Mouse (Mus musculus) intestine, embryonic 16.5 days (tissue): ENCODE results near the gene Lgals2. TPM values are rescaled to one million over a fixed set of nuclear protein-coding genes. Genes with fewer than 3 reads are reported as not detected.

ENCODE experiments used
- ATAC-seq: fragments of 200-750 bp; cut with Nextera tagmentation; 2 replicates; pipeline ENCODE4 v1.8.0; 2017; ENCODE audit warnings: moderate TSS enrichment, moderate library complexity
- H3K27ac ChIP-seq: fragments of 300-500 bp; sonication (generic); 2 replicates; pipeline ENCODE4 v1.5.1; 2014; ENCODE audit warnings: mild to moderate bottlenecking, low read length
- H3K27me3 ChIP-seq: fragments of 300-500 bp; sonication (generic); replicated peaks from 2 replicates; pipeline ENCODE4 v1.6.1; 2014; ENCODE audit warnings: low read length, control low read depth, mixed read lengths; ENCODE audit not compliant: control insufficient read depth, insufficient read depth
- H3K36me3 ChIP-seq: fragments of 300-500 bp; sonication (generic); 2 replicates; pipeline ENCODE4 v1.6.1; 2014; ENCODE audit warnings: low read length, control low read depth; ENCODE audit not compliant: control insufficient read depth, insufficient read depth
- H3K4me1 ChIP-seq: fragments of 300-500 bp; sonication (generic); 2 replicates; pipeline ENCODE4 v1.6.1; 2014; ENCODE audit warnings: low read length, control low read depth, mixed read lengths; ENCODE audit not compliant: control insufficient read depth, insufficient read depth
- H3K4me2 ChIP-seq: fragments of 300-500 bp; sonication (generic); 2 replicates; pipeline ENCODE4 v1.6.1; 2014; ENCODE audit warnings: low read depth, low read length, control low read depth
- H3K4me3 ChIP-seq: fragments of 300-500 bp; sonication (generic); 2 replicates; pipeline ENCODE4 v1.5.1; 2014; ENCODE audit warnings: mild to moderate bottlenecking, low read length
- H3K9ac ChIP-seq: fragments of 300-500 bp; sonication (generic); 2 replicates; pipeline ENCODE4 v1.6.1; 2014; ENCODE audit warnings: low read depth, low read length
- H3K9me3 ChIP-seq: fragments of 300-500 bp; sonication (generic); 2 replicates; pipeline ENCODE4 v1.6.1; 2016; ENCODE audit warnings: low read length, control low read depth; ENCODE audit not compliant: control insufficient read depth
- WGBS: fragments of 180-500 bp; shearing (Covaris S2); extraction: QIAGEN DNeasy Blood & Tissue Kit; methylation state at CpG from one replicate; pipeline ENCODE4 v1.1.7; 2014; 5-methylcytosine and 5-hydroxymethylcytosine counted together
- polyA plus RNA-seq: library from polyadenylated mRNA; unstranded; fragments of >200 nt; fragmentation: Nextera tagmentation; extraction: Ambion mirVana; gene quantifications from 2 replicates; pipeline ENCODE4 v1.2.1, GENCODE M21; 2015

Gene Lgals2
- polyA plus RNA-seq, 1 experiment from 2014 or later: 1,298 TPM

DNA sequence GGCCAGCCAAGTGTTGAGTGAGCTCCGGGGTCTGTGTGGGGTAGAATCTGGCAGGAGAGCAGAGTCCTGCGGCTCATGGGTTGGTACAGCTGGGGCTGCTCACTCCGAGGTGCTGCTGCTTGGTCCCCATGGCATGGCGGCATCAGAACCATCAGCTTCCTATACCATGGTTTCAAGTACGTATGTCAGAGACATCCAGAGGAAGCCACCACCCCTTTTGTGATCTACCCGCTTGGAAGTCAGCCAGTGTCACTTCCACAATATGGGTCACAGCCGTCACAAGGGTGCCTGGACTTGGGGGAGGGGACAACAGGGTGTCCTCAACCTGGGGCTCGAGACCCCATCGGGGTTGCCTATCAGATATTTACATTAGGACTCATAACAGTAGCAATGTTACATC, 45.2 kb downstream of the Lgals2 start:
- no peaks in the 10 kb centered on the region for H3K36me3 ChIP-seq
- H3K27me3 ChIP-seq: no peaks in the 10 kb centered on the region
- no peak overlapping the region for H3K27ac ChIP-seq
- no peak overlapping the region for H3K9ac ChIP-seq
- no peak for ATAC-seq
- 61% methylated on average over 9 of the region's 9 CpGs for WGBS
- peaks cover 7% of the 10 kb centered on the region; the same call in 1 of the 2 replicates for H3K4me1 ChIP-seq
- no peak overlapping the region for H3K4me2 ChIP-seq
- no peak overlapping the region for H3K4me3 ChIP-seq
- no peaks in the 10 kb centered on the region for H3K9me3 ChIP-seq

DNA sequence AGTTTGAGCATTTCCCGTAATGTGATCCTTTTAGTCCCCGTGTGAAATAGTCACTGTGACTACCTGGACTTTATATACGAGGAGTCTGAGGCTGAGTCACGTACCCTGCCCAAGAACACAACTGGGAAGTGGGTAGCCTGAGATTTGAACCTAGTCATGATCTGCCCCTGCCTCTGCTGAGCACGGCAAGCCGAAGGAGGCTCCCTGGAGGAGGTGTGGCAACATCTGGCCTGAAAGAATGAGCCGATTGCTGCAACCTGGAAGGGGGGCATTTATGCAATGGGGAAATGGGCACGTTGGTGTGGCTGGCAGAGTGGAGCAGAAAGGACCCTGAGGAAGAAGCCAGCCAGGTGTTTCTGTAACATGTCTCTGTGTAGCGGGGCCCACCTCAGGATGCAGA, 45.6 kb downstream of the Lgals2 start:
- Histone ChIP-seq H3K9me3 (no peaks in the 10 kb centered on the region), H3K27me3 (no peaks in the 10 kb centered on the region), H3K9ac (no peak overlapping the region), H3K4me1 (peaks cover 9% of the 10 kb centered on the region; the same call in 1 of the 2 replicates), H3K4me2 (no peak overlapping the region), H3K27ac (no peak overlapping the region), H3K4me3 (no peak overlapping the region), H3K36me3 (no peaks in the 10 kb centered on the region)
- 63% methylated on average over 9 of the region's 9 CpGs for WGBS
- ATAC-seq: no peak

DNA sequence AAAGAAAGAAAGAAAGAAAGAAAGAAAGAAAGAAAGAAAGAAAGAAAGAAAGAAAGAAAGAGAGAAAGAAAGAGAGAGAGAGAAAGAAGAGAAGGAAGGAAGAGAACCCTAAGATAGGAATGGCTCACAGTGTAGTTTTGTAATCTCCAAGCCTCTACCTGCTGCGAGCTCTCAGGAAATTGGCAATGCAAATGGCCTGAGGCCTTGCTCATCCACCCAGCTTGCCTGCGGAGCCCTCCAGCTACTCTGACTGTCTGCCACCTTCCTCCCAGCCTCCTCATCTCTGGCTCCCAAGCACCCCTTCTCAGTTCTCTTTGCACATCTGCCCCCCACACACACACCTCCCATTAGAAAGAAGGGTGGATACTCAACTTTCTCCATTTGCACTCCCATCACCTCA, 46.3 kb downstream of the Lgals2 start:
- Histone ChIP-seq H3K27ac (no peak overlapping the region), H3K4me1 (peaks cover 12% of the 10 kb centered on the region), H3K4me2 (no peak overlapping the region), H3K9me3 (no peaks in the 10 kb centered on the region), H3K36me3 (no peaks in the 10 kb centered on the region), H3K4me3 (no peak overlapping the region), H3K9ac (no peak overlapping the region), H3K27me3 (no peaks in the 10 kb centered on the region)
- WGBS: 92% methylated on average over 2 of the region's 2 CpGs
- ATAC-seq: no peak

DNA sequence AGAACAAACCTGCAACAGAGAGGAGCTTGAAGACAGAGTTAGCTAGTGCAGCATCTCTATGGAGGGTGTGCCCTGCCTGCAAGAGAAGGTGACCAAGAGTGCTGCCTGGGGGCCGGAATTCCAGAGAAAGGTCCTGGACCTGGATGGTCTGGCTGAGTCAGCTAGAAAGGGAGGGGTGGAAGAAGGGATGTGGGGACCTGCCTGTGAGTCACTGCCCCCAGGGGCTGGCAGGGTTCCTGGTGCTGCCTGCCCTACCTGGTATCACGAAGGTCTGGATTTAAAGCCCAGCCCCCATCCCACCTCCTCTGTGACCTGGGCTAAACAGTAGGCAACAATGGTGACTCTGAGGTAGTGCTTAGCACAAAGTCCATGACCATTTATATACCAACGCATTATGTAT, 48.2 kb downstream of the Lgals2 start:
- no peak for ATAC-seq

DNA sequence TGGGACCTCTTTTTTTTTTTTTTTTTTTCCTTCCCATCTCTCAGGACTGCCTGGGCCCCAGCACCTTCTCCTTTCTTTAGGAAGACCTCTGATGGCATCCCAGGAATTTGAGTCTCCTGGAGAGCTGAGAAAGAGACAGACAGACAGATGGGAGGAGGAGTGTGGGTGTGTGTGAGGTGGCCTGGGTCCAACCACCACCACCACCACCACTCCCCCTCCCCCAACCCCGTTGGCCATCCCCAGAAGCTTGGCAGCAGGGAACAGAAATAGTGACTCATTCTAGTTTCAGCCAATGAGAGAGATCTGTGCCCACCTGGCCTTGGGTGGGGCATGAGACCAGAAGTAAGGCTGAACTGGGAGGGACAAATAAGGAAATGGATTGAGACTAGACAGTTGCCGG, 48.7 kb downstream of the Lgals2 start:
- Histone ChIP-seq H3K9me3 (no peaks in the 10 kb centered on the region), H3K4me1 (peaks cover 26% of the 10 kb centered on the region), H3K4me2 (no peak overlapping the region), H3K27me3 (no peaks in the 10 kb centered on the region), H3K36me3 (no peaks in the 10 kb centered on the region), H3K4me3 (no peak overlapping the region), H3K27ac (no peak overlapping the region), H3K9ac (no peak overlapping the region)
- 28% methylated on average over 2 of the region's 2 CpGs for WGBS
- ATAC-seq: no peak

More for the DNA sequence above, 48.2 kb downstream of the Lgals2 start:
- no peaks in the 10 kb centered on the region for H3K27me3 ChIP-seq
- no peak overlapping the region for H3K4me3 ChIP-seq
- H3K27ac ChIP-seq: no peak overlapping the region
- H3K9me3 ChIP-seq: no peaks in the 10 kb centered on the region
- no peaks in the 10 kb centered on the region for H3K36me3 ChIP-seq
- 61% methylated on average over 3 of the region's 3 CpGs for WGBS
- no peak overlapping the region for H3K9ac ChIP-seq
- H3K4me1 ChIP-seq: peaks cover 25% of the 10 kb centered on the region
- no peak overlapping the region for H3K4me2 ChIP-seq

DNA sequence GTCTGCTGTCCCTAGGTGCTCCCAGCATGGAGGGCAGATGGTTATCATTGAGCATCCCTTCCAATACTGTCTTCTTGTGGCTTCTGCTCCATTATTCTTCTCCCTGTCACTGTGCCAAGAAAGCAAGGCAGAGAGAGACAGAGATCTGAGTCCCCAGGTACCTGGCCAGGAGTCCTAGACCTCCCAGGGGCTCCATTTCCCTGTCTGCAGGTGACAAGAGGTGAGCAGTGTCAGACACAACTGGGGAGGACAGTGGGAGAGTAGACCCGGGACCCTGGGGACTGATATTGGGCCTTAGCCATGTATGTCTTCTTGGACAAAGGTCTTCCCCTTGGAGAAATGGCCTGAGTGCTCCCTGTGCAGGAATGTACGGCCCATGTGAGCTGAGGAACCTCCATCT, 50.0 kb downstream of the Lgals2 start:
- Histone ChIP-seq H3K4me3 (no peak overlapping the region), H3K27me3 (no peaks in the 10 kb centered on the region), H3K9ac (no peak overlapping the region), H3K4me1 (peaks cover 29% of the 10 kb centered on the region), H3K9me3 (no peaks in the 10 kb centered on the region), H3K4me2 (no peak overlapping the region), H3K27ac (no peak overlapping the region), H3K36me3 (no peaks in the 10 kb centered on the region)
- no peak for ATAC-seq
- 71% methylated on average over 2 of the region's 2 CpGs for WGBS

DNA sequence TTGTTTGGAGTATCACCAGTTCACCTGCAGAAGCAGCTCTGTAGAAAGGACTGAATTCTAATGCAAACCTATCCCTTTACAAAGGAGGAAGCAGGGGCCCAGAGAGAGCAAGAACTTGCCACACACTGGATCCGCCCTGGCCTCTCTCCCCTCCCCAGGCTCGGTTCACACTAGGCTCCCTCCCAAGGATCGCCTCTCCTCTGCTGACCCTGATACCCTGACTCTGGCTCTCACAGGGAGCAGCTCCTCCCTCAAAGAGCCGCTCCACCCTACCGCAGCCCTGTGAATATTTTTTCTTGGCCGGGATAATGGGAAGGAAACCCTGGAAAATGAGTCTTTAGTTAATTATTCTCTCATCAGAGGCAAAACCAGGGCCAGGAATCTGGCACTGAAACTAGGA, 51.0 kb downstream of the Lgals2 start:
- H3K4me2 ChIP-seq: peak overlapping the region; percentile 97; the same call in 1 of the 2 replicates

DNA sequence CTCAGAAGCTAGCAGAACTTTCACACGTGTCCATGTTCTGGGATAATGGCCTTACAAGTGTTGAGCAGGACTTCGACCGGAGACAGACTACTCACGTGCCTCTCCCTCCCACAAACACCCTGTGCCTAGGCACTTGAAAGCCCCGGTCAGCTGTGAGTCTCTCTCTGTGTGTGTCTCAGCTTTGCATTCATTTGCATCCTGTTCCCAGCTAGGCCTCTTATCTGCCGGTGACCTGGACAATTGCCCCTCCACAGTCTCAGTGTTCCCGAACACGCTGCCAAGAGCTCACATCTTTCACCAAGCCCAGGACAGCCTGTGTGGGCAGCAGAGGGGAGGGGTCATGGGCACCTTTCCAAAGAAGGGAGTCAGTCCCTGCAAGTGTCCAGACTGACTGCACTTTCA, 51.8 kb downstream of the Lgals2 start:
- 10% methylated on average over 8 of the region's 8 CpGs for WGBS
- Histone ChIP-seq H3K27me3 (no peaks in the 10 kb centered on the region), H3K36me3 (no peaks in the 10 kb centered on the region), H3K27ac (peak overlapping the region; percentile 93), H3K4me2 (peak overlapping the region; percentile 97), H3K4me1 (peaks cover 29% of the 10 kb centered on the region), H3K9me3 (no peaks in the 10 kb centered on the region), H3K9ac (peak overlapping the region; percentile 80), H3K4me3 (peak overlapping the region; percentile 75)
- ATAC-seq: peak; percentile 47

More for the DNA sequence above, 51.0 kb downstream of the Lgals2 start:
- Histone ChIP-seq H3K9ac (peak overlapping the region; percentile 17; the same call in 1 of the 2 replicates), H3K27ac (peak overlapping the region; percentile 93), H3K36me3 (no peaks in the 10 kb centered on the region), H3K4me1 (peaks cover 29% of the 10 kb centered on the region), H3K27me3 (no peaks in the 10 kb centered on the region), H3K9me3 (no peaks in the 10 kb centered on the region), H3K4me3 (peak overlapping the region; percentile 6; the same call in 1 of the 2 replicates)
- peak; percentile 67 for ATAC-seq
- WGBS: 15% methylated on average over 6 of the region's 6 CpGs

DNA sequence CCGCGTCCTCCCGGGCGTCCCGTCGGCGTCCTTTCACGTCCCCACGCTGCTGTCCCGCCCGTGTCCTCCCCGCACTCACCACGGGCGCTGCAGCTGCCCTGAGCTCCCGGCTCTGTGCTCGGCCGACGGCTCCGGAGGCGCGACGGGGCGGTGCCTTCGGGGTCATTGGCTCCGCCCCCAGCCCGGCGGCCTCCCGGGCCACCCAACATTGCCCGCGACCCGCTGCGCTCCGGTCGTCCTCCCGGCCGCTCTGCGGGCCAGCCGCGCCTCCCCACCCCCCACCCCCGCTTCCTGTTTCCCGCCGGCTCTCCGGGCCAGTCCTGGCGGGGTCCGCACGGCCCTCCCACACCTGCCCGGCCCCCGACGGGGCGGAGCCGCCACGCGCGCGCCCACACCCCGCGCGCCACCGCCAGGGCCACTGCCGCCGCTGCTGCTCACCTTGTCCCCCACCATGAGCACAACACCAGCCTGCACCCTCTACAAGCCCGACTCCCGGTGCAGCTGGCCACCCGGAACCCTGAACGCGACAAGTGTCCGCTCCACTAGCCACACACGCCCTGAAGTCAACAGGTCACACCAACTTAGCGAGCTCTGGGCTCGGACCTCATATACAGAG, 52.4 kb downstream of the Lgals2 start, which contains the start of gene Card10:
TSS of gene Card10 (minus strand) at position 267 of the 616 bp plus-strand sequence.
- no peaks in the 10 kb centered on the region for H3K27me3 ChIP-seq
- H3K4me2 ChIP-seq: peak within 1 kb of the TSS; percentile 97
- H3K27ac ChIP-seq: peak within 1 kb of the TSS; percentile 93
- 1% methylated on average over 66 of the region's 70 CpGs for WGBS
- ATAC-seq: peak; percentile 74
- no peaks in the 10 kb centered on the region for H3K9me3 ChIP-seq
- H3K36me3 ChIP-seq: no peaks in the 10 kb centered on the region
- H3K9ac ChIP-seq: peak within 1 kb of the TSS; percentile 80
- peak within 1 kb of the TSS; percentile 75 for H3K4me3 ChIP-seq
- peaks cover 29% of the 10 kb centered on the region for H3K4me1 ChIP-seq
